Mouse (Mus musculus): ENCODE results near the gene Gm44973.
"Not testable (repeated sequence)": the region's sequence is repeated elsewhere in the genome, so short reads cannot be mapped to it uniquely, and the experiment has no call there.

Gene Gm44973

GRCm38 (mm10) chr7:5015118-5016001 is at the start of gene Gm44973:
Gm44973 (plus strand) TSS chr7:5015496.
- DNase-seq (ENCODE audit: low spot score), result peak; percentile 91

- DNase-seq (ENCODE audit: low spot score), result no peak
These were observed 44.2 kb upstream of the Gm44973 start, which contains the start of gene Sbk3 for GRCm38 (mm10) chr7:4971068-4971467. Sbk3 (minus strand) TSS chr7:4971168.

GRCm38 (mm10) chr7:4971710-4972109 is 43.6 kb upstream of the Gm44973 start:
- no peak for DNase-seq (ENCODE audit: low spot score)

GRCm38 (mm10) chr7:4972321-4973047 is 42.8 kb upstream of the Gm44973 start:
- no peak for DNase-seq (ENCODE audit: low spot score)

GRCm38 (mm10) chr7:4975455-4975854 is 39.8 kb upstream of the Gm44973 start:
- DNase-seq (ENCODE audit: low spot score), result no peak

GRCm38 (mm10) chr7:4976832-4977231 is 38.5 kb upstream of the Gm44973 start:
- DNase-seq (ENCODE audit: low spot score), result no peak

- DNase-seq (ENCODE audit: low spot score), result no peak
These were observed 27.0 kb upstream of the Gm44973 start for GRCm38 (mm10) chr7:4988250-4988649.

GRCm38 (mm10) chr7:4993347-4993998 is 21.8 kb upstream of the Gm44973 start:
- DNase-seq (ENCODE audit: low spot score), result no peak

GRCm38 (mm10) chr7:4993999-4994788 is 21.1 kb upstream of the Gm44973 start:
- DNase-seq (ENCODE audit: low spot score), result no peak

- no peak for DNase-seq (ENCODE audit: low spot score)
These were observed 19.9 kb upstream of the Gm44973 start for GRCm38 (mm10) chr7:4995268-4996002.

- peak; percentile 76 for DNase-seq (ENCODE audit: low spot score)
These were observed 19.0 kb upstream of the Gm44973 start, which contains the start of gene Zfp579 for GRCm38 (mm10) chr7:4996003-4996895. Zfp579 (minus strand) TSS chr7:4996158.

- DNase-seq (ENCODE audit: low spot score), result no peak
These were observed 18.4 kb upstream of the Gm44973 start for GRCm38 (mm10) chr7:4996934-4997333.

GRCm38 (mm10) chr7:4999876-5000275 is 15.4 kb upstream of the Gm44973 start:
- DNase-seq (ENCODE audit: low spot score), result peak; percentile 36

GRCm38 (mm10) chr7:5002876-5003275 is 12.4 kb upstream of the Gm44973 start:
- DNase-seq (ENCODE audit: low spot score), result not testable (repeated sequence)

GRCm38 (mm10) chr7:5008229-5008628 is 7.1 kb upstream of the Gm44973 start:
- no peak for DNase-seq (ENCODE audit: low spot score)

GRCm38 (mm10) chr7:5012681-5013513 is 2.4 kb upstream of the Gm44973 start:
- no peak for DNase-seq (ENCODE audit: low spot score)

GRCm38 (mm10) chr7:5014251-5015117 is 812 bp upstream of the Gm44973 start, which contains the start of the genes Zfp524 and Fiz1:
Zfp524 (plus strand) TSS chr7:5014415.
Fiz1 (minus strand) TSS chr7:5014697.
- peak; percentile 96 for DNase-seq (ENCODE audit: low spot score)

- no peak for DNase-seq (ENCODE audit: low spot score)
These were observed 761 bp downstream of the Gm44973 start for GRCm38 (mm10) chr7:5016057-5016456.
